Mouse (Mus musculus): ENCODE results near the gene Slc2a12.

Slc2a12 gene

DNA sequence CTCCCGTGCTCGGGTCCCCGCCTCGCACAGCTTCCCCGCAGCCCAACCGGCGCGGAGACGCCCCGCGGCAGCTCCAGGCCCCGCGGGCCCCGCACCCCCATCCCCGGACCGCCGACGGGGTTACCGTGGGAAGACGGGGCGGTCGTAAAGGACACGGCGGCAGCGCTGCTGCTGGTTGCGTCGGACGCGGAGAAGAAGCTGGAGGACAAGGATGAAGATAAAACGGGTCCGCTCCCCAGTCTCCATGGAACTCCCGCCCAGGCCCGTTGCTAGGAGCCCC, 86.1 kb downstream of the Slc2a12 start:
- DNase-seq, result no peak

DNA sequence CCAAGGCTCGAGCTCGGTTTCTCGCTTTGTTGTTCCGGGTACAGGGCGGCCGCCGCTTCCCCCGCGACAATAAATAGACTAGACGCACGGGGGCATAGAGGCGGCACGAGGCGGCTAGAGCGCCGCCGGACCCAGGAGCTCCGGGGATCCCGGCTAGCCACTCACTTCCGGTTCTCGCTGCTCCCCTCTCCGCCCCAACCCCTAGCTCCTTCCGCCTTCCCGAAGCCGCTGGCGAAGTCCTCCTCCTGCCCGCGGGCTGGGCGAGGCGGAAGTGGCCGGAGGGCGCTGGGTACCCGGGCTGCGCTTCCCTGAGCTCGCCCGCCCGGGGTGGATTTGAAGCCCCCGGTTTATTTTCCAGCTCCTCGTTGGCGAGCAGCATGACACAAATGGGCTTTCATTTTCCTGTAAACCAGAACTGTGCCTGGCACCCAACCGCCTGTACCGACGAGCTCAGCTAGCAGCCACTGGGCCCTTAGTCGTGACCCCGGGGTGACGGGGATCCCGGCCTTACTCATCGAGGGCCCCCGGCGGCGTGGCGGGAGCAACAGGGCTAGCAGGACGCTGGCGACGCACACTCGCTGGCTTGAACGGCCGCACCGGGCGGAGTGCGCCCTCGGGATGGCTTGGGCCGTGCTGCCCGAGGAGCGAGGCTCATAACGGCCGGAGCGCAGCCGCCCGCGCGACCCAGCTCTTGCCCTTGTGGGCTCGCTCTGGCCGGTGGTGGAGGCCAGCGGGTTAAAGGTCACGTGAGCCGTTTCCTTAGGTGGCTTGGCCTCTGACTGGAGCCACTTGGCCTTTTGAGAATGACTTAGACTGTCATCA, 86.7 kb downstream of the Slc2a12 start, which contains the start of gene Tbpl1:
TSS of gene Tbpl1 (minus strand) at position 667 of the 822 bp plus-strand sequence.
- DNase-seq, result peak; percentile 97

DNA sequence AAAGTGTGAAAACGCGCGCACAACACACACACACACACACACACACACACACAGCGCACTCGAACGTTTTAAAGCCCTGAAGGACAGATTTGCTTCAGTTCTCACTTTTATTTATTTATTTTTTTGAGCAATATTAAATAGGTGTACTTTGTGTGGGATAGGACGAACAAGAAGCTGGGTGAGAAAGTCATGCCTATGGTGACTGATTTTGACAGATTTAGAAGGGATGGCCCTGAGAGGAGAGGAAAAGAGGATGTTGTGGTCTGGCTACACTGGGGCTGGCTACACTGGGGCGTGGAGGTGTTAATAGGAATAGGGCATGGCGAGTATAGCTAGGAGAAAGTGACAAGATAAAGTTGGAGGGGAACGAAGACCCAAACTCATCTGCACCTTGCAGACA, 87.4 kb downstream of the Slc2a12 start:
- no peak for DNase-seq

DNA sequence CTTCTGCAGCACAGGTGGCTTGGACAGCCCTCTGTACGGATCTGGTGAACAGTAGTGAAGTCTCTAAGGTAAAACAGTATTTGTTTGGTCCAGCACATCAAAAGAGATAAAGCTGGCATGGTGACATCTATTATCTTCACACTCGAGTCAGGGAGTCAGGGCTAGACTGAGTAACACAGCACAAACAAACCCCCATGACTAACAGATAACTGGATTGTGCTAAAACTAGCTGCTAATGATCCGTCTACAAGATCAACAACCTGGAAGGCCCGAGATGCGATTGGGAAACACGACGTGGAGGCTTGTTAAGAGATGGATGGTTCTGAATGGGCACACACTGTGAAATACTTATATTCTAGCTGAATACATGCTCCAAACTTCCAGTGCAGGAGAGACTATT, 101.1 kb downstream of the Slc2a12 start:
- DNase-seq, result no peak

DNA sequence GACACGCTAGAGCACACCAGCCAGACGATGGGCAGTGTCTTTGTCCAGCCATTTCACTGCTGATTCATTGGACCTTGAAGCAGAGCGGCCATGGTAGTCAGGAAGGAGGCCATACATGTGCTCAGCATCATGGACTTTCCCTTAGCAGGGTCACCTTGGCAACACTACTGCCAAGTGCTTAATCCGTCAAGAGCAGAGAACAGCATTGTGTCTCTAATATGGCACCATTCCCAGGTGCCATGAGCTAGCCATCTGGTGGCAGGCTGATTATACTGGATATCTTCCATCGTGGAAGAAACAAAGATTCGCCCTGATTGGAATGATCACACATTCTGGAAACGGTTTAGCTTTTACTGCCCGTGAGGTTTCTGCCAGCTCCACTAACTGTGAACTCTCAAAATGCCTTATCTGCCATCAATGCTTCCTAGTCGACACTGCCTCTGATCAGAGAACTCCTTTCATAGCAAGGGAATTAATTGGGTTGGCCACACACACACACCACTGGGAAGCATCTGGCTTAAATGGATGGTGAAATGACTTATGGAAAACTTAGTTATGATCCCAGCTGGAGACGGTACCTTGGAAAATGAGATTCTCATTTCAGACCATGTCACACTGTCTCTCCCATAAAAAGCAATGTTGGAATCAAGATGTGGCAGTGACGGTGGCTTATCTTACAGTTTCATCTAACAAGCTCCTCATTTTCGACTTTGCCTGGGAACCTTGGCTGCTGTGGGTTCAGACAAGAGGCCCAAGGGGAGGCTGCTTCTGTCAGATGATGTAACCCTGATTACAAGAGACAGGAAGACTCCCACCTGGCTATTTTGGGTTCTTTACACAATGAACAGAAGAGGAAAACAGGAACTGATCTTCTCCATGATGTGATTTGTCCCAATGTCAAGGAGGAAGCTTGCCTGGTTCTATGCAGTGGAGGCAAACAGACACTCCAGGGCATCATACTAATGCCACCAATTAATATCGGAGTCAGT, 101.8 kb downstream of the Slc2a12 start:
- peak; percentile 28 for DNase-seq

DNA sequence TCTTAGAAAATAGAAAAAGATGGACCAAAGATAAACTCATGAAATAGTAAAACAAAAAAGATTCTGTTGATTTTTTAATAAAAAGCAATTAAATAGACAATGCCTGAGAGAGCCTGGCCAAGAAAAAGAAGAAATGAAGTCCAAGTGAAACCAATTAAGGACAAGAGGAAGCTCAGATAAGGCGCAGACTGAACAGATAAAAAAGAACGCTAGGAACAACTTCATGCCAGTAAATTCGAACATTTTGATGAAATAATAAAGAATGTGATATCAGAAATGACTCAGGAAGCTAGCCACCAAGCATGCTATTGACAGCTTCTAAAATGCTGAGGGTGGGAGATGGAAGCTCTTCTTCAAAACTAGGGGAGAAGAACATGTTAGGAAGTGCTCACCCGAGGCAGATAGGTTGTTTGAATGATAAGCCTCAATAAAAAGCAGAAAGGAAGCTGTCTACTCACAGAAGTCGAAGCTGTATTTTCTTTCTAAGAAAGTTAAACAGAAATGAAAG, 106.4 kb downstream of the Slc2a12 start:
- DNase-seq, result no peak

Data from lung, postnatal 10 days (tissue).